Comparison of ENCODE assay signal across 8 mouse cellular contexts in genomic region chr17:21422664-21423599, GRCm38 (mm10). TPM values are rescaled to one million over a fixed set of nuclear protein-coding genes. Genes with fewer than 3 reads are reported as not detected.
DNase-seq lines count a peak whose midpoint lies in the region; ATAC-seq and TF ChIP-seq lines count a peak whose summit lies in the region.

Gene Zfp54, plus strand, starts transcription at chr17:21423227.

- H3K27ac ChIP-seq in forebrain, embryonic 10.5 days = peak within 1 kb of the TSS; percentile 75
- peak within 1 kb of the TSS; percentile 85 for H3K27ac ChIP-seq in heart, embryonic 16.5 days (ENCODE audit: low read length)
- H3K27ac ChIP-seq in liver, embryonic 13.5 days = peak within 1 kb of the TSS; percentile 86
- H3K27ac ChIP-seq in stomach, embryonic 14.5 days (ENCODE audit: low read length) = peak within 1 kb of the TSS; percentile 55; the same call in 1 of the 2 replicates

- peak within 1 kb of the TSS; percentile 83 for H3K4me2 ChIP-seq in heart, embryonic 16.5 days (ENCODE audit: low read depth, low read length)
- H3K4me2 ChIP-seq in liver, embryonic 13.5 days = peak within 1 kb of the TSS; percentile 77
- peak within 1 kb of the TSS; percentile 67 for H3K4me2 ChIP-seq in stomach, embryonic 14.5 days (replicated peaks; ENCODE audit: low read depth, low read length)

- no peaks in the 10 kb centered on the region for H3K36me3 ChIP-seq in E14TG2a.4 (ENCODE audit: insufficient read depth, low read length)
- H3K36me3 ChIP-seq in forebrain, embryonic 10.5 days (replicated peaks) = no peaks in the 10 kb centered on the region
- H3K36me3 ChIP-seq in heart, embryonic 16.5 days (ENCODE audit: control insufficient read depth, insufficient read depth) = no peaks in the 10 kb centered on the region
- no peaks in the 10 kb centered on the region for H3K36me3 ChIP-seq in liver, embryonic 13.5 days
- H3K36me3 ChIP-seq in stomach, embryonic 14.5 days (ENCODE audit: control insufficient read depth, insufficient read depth, low read length) = no peaks in the 10 kb centered on the region

- peak; percentile 78 for DNase-seq in c-Kit-positive CD71-negative TER-119-negative erythroid progenitor cells, embryonic 14.5 days (ENCODE audit: low read depth)
- peak; percentile 49 for DNase-seq in forebrain, embryonic 10.5 days (ENCODE audit: extremely low spot score, low spot score)
- DNase-seq in kidney, postnatal 25 days = peak; percentile 83 to 91
- DNase-seq in liver, embryonic 13.5 days = peak; percentile 66
- DNase-seq in natural killer cell, adult 2 months (ENCODE audit: low spot score in 2 of 2) = peak; percentile 68 to 69

- H3K9ac ChIP-seq in heart, embryonic 16.5 days (ENCODE audit: low read length) = peak within 1 kb of the TSS; percentile 69
- H3K9ac ChIP-seq in liver, embryonic 13.5 days = peak within 1 kb of the TSS; percentile 58
- no peak within 1 kb of the TSS; the same call in 1 of the 2 replicates for H3K9ac ChIP-seq in stomach, embryonic 14.5 days (replicated peaks; ENCODE audit: low read depth, low read length)

- peak; percentile 99 for ATAC-seq in heart, embryonic 16.5 days (replicated peaks; ENCODE audit: extremely low read depth, insufficient read depth, low FRiP score)
- peak; percentile 100 for ATAC-seq in liver, embryonic 13.5 days (ENCODE audit: low read depth)
- ATAC-seq in stomach, embryonic 14.5 days (ENCODE audit: insufficient number of reproducible peaks, insufficient read depth, low FRiP score, low read depth) = peak; percentile 100

- peak; percentile 96 for TF ChIP-seq CTCF in E14TG2a.4 (conservative IDR thresholded peaks at IDR 0.05; ENCODE audit: low read length)

- no peaks in the 10 kb centered on the region for H3K9me3 ChIP-seq in E14TG2a.4 (ENCODE audit: low read length)
- H3K9me3 ChIP-seq in forebrain, embryonic 10.5 days = no peaks in the 10 kb centered on the region
- H3K9me3 ChIP-seq in heart, embryonic 16.5 days (replicated peaks; ENCODE audit: control insufficient read depth, low read length) = no peaks in the 10 kb centered on the region
- no peaks in the 10 kb centered on the region for H3K9me3 ChIP-seq in liver, embryonic 13.5 days (replicated peaks)
- no peaks in the 10 kb centered on the region for H3K9me3 ChIP-seq in stomach, embryonic 14.5 days (ENCODE audit: control insufficient read depth, low read depth, low read length)

- peak within 1 kb of the TSS; percentile 80 for H3K4me3 ChIP-seq in E14TG2a.4 (replicated peaks; ENCODE audit: low read length)
- peak within 1 kb of the TSS; percentile 54 for H3K4me3 ChIP-seq in forebrain, embryonic 10.5 days
- H3K4me3 ChIP-seq in heart, embryonic 16.5 days (ENCODE audit: low read length) = peak within 1 kb of the TSS; percentile 64
- H3K4me3 ChIP-seq in liver, embryonic 13.5 days (replicated peaks) = peak within 1 kb of the TSS; percentile 58
- peak within 1 kb of the TSS; percentile 41 for H3K4me3 ChIP-seq in stomach, embryonic 14.5 days (ENCODE audit: low read depth, low read length)

- under 1% methylated on average over 22 of the region's 22 CpGs for WGBS in forebrain, embryonic 10.5 days
- under 1% methylated on average over 22 of the region's 22 CpGs for WGBS in heart, embryonic 16.5 days
- 0% methylated on average over 22 of the region's 22 CpGs for WGBS in liver, embryonic 13.5 days (ENCODE audit: insufficient replicate concordance)
- WGBS in stomach, embryonic 14.5 days = under 1% methylated on average over 22 of the region's 22 CpGs

- peaks cover 11% of the 10 kb centered on the region for H3K4me1 ChIP-seq in E14TG2a.4 (replicated peaks; ENCODE audit: low read depth, low read length)
- peaks cover 11% of the 10 kb centered on the region for H3K4me1 ChIP-seq in forebrain, embryonic 10.5 days
- H3K4me1 ChIP-seq in heart, embryonic 16.5 days (ENCODE audit: control insufficient read depth, insufficient read depth, low read length) = peaks cover 4% of the 10 kb centered on the region; the same call in 1 of the 2 replicates
- H3K4me1 ChIP-seq in liver, embryonic 13.5 days (replicated peaks) = peaks cover 18% of the 10 kb centered on the region
- H3K4me1 ChIP-seq in stomach, embryonic 14.5 days (ENCODE audit: control insufficient read depth, insufficient read depth, low read length) = no peaks in the 10 kb centered on the region

- H3K27me3 ChIP-seq in E14TG2a.4 (ENCODE audit: insufficient read depth, low read length) = no peaks in the 10 kb centered on the region
- H3K27me3 ChIP-seq in forebrain, embryonic 10.5 days (ENCODE audit: poor library complexity, severe bottlenecking) = no peaks in the 10 kb centered on the region
- no peaks in the 10 kb centered on the region for H3K27me3 ChIP-seq in heart, embryonic 16.5 days (ENCODE audit: control insufficient read depth, insufficient read depth, low read length)
- H3K27me3 ChIP-seq in liver, embryonic 13.5 days = no peaks in the 10 kb centered on the region
- no peaks in the 10 kb centered on the region for H3K27me3 ChIP-seq in stomach, embryonic 14.5 days (ENCODE audit: control insufficient read depth, insufficient read depth, low read length)

RNA-seq across cellular contexts. Expression of gene Zfp54, which starts in this region (rescaled TPM):
- 2.6 and 2.9 TPM in 2 replicates for polyA plus RNA-seq in forebrain, embryonic 10.5 days (2016; fragmentation: Nextera tagmentation; extraction: Ambion mirVana)
- 3.7 and 4.5 TPM in 2 replicates for polyA plus RNA-seq in heart, embryonic 16.5 days (2015; fragmentation: Nextera tagmentation; extraction: Ambion mirVana)
- polyA plus RNA-seq in liver, embryonic 13.5 days (2015; fragmentation: Nextera tagmentation; extraction: Ambion mirVana) = 2.1 and 2.6 TPM in 2 replicates
- polyA plus RNA-seq in stomach, embryonic 14.5 days (2014; fragmentation: Nextera tagmentation; extraction: Ambion mirVana) = 6.5 and 6.9 TPM in 2 replicates

Comparison
In these comparisons a context has a peak if more than half of its experiments do, and no peak if none do; other contexts are left out.
1. Peak in every context shown above with its lines: DNase-seq, ATAC-seq, H3K4me3 ChIP-seq and H3K27ac ChIP-seq.